Mouse (Mus musculus) fibroblast of lung, adult 2 months (primary cell): ENCODE results near the gene Slit3.

ENCODE experiments used
- DNase-seq: peaks from one replicate; pipeline ENCODE4 v3.0.0-alpha.2; 2011; ENCODE audit warnings: low read depth

Slit3 gene

GRCm38 (mm10) chr11:35275300-35275699 lies 154.3 kb downstream of the Slit3 start:
- DNase-seq: no peak

- no peak for DNase-seq
Measured at GRCm38 (mm10) chr11:35276001-35276400, 155.0 kb downstream of the Slit3 start.

GRCm38 (mm10) chr11:35278128-35278769 lies 157.2 kb downstream of the Slit3 start:
- no peak for DNase-seq

GRCm38 (mm10) chr11:35280826-35281225 lies 159.8 kb downstream of the Slit3 start:
- no peak for DNase-seq

GRCm38 (mm10) chr11:35282001-35282632 lies 161.1 kb downstream of the Slit3 start:
- peak; percentile 63 for DNase-seq

GRCm38 (mm10) chr11:35282825-35283571 lies 162.0 kb downstream of the Slit3 start:
- no peak for DNase-seq

- no peak for DNase-seq
Measured at GRCm38 (mm10) chr11:35283767-35284166, 162.7 kb downstream of the Slit3 start.

- no peak for DNase-seq
Measured at GRCm38 (mm10) chr11:35286578-35287390, 165.8 kb downstream of the Slit3 start.

GRCm38 (mm10) chr11:35288056-35288455 lies 167.0 kb downstream of the Slit3 start:
- DNase-seq: no peak

GRCm38 (mm10) chr11:35288761-35289278 lies 167.8 kb downstream of the Slit3 start:
- no peak for DNase-seq

- DNase-seq: no peak
Measured at GRCm38 (mm10) chr11:35292228-35292747, 171.3 kb downstream of the Slit3 start.

- no peak for DNase-seq
Measured at GRCm38 (mm10) chr11:35293197-35293596, 172.2 kb downstream of the Slit3 start.

- no peak for DNase-seq
Measured at GRCm38 (mm10) chr11:35294670-35295069, 173.6 kb downstream of the Slit3 start.

GRCm38 (mm10) chr11:35295162-35295799 lies 174.3 kb downstream of the Slit3 start:
- DNase-seq: no peak

GRCm38 (mm10) chr11:35296803-35297202 lies 175.8 kb downstream of the Slit3 start:
- DNase-seq: no peak

- no peak for DNase-seq
Measured at GRCm38 (mm10) chr11:35297319-35297718, 176.3 kb downstream of the Slit3 start.

GRCm38 (mm10) chr11:35298526-35298925 lies 177.5 kb downstream of the Slit3 start:
- DNase-seq: no peak

GRCm38 (mm10) chr11:35299857-35300375 lies 178.9 kb downstream of the Slit3 start:
- DNase-seq: no peak

- DNase-seq: no peak
Measured at GRCm38 (mm10) chr11:35302272-35302671, 181.2 kb downstream of the Slit3 start.

- DNase-seq: no peak
Measured at GRCm38 (mm10) chr11:35304216-35304975, 183.4 kb downstream of the Slit3 start.
